34 mouse cellular contexts compared by ENCODE assay signal in the genomic region with DNA sequence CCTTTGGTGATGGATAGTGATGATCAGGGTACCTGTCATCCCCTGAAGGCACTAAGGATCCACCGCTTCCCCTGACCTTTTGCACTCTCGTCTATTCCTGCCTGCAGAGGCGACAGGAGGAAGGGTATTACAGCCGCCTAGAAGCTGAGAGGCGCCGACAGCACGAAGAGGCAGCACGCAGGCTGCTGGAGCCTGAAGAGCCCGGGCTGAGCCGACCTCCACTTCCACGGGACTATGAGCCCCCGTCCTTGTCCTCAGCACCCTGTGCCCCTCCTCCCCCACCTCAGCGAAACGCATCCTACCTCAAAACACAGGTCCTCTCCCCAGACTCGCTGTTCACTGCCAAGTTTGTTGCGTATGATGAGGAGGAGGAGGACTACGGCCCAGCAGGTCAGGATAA. TPM values are rescaled to one million over a fixed set of nuclear protein-coding genes. Genes with fewer than 3 reads are reported as not detected.
DNase-seq lines count a peak whose midpoint lies in the region; ATAC-seq lines count a peak whose summit lies in the region.
"Had no signal": no experiment of that assay in that cellular context is flagged by ENCODE, and none has a peak within 500 bp of the region (broad histone marks: within the 10 kb centered on the region; RNA-seq: fewer than 3 reads in every experiment).

No protein-coding gene starts in this region.

- H3K27me3 ChIP-seq in forebrain, embryonic 15.5 days, result no peaks in the 10 kb centered on the region
- H3K27me3 ChIP-seq in forebrain, embryonic 16.5 days (replicated peaks; ENCODE audit: control insufficient read depth, insufficient read depth, low read length), result no peaks in the 10 kb centered on the region
- H3K27me3 ChIP-seq in hindbrain, embryonic 16.5 days (replicated peaks; ENCODE audit: control insufficient read depth, insufficient read depth, low read length), result no peaks in the 10 kb centered on the region
- H3K27me3 ChIP-seq in hindbrain, embryonic 13.5 days, result no peaks in the 10 kb centered on the region
- H3K27me3 ChIP-seq in midbrain, embryonic 13.5 days, result no peaks in the 10 kb centered on the region
- H3K27me3 ChIP-seq in midbrain, embryonic 10.5 days (ENCODE audit: low read depth, poor library complexity, severe bottlenecking), result no peaks in the 10 kb centered on the region
- H3K27me3 ChIP-seq: embryonic facial prominence, embryonic 12.5 days; liver, embryonic 12.5 days; neural tube, embryonic 13.5 days; Patski had no signal

- no peaks in the 10 kb centered on the region for H3K4me1 ChIP-seq in forebrain, embryonic 15.5 days
- H3K4me1 ChIP-seq in forebrain, embryonic 16.5 days (replicated peaks; ENCODE audit: control insufficient read depth, insufficient read depth, low read length), result no peaks in the 10 kb centered on the region
- no peaks in the 10 kb centered on the region for H3K4me1 ChIP-seq in hindbrain, embryonic 16.5 days (ENCODE audit: control insufficient read depth, insufficient read depth, low read depth, low read length)
- H3K4me1 ChIP-seq in hindbrain, embryonic 13.5 days (replicated peaks), result no peaks in the 10 kb centered on the region
- H3K4me1 ChIP-seq in midbrain, embryonic 13.5 days (replicated peaks), result no peaks in the 10 kb centered on the region
- no peaks in the 10 kb centered on the region for H3K4me1 ChIP-seq in midbrain, embryonic 10.5 days
- H3K4me1 ChIP-seq: embryonic facial prominence, embryonic 12.5 days; liver, embryonic 12.5 days; neural tube, embryonic 13.5 days had no signal

- H3K36me3 ChIP-seq in forebrain, embryonic 15.5 days, result peaks cover 61% of the 10 kb centered on the region
- peaks cover 32% of the 10 kb centered on the region; the same call in 1 of the 2 replicates for H3K36me3 ChIP-seq in forebrain, embryonic 16.5 days (ENCODE audit: control insufficient read depth, insufficient read depth)
- peaks cover 26% of the 10 kb centered on the region for H3K36me3 ChIP-seq in hindbrain, embryonic 16.5 days (ENCODE audit: control insufficient read depth, insufficient read depth, low read length)
- peaks cover 62% of the 10 kb centered on the region for H3K36me3 ChIP-seq in hindbrain, embryonic 13.5 days
- H3K36me3 ChIP-seq in midbrain, embryonic 13.5 days, result peaks cover 60% of the 10 kb centered on the region
- H3K36me3 ChIP-seq in midbrain, embryonic 10.5 days, result peaks cover 73% of the 10 kb centered on the region

- peak; percentile 58; the same call in 1 of the 2 replicates for ATAC-seq in forebrain, embryonic 15.5 days (replicated peaks)
- ATAC-seq in forebrain, embryonic 16.5 days, result no peak
- ATAC-seq in hindbrain, embryonic 16.5 days, result peak; percentile 56; the same call in 1 of the 2 replicates
- ATAC-seq in hindbrain, embryonic 13.5 days (ENCODE audit: low FRiP score), result no peak
- ATAC-seq in midbrain, embryonic 13.5 days, result 0 out of 2 replicates have a peak, but pooled peaks have one; percentile 48
- ATAC-seq: forebrain, embryonic 14.5 days; intestine, embryonic 16.5 days; liver, embryonic 12.5 days; liver, postnatal 0 days; Patski had no signal

- no peaks in the 10 kb centered on the region for H3K9me3 ChIP-seq in forebrain, embryonic 15.5 days
- H3K9me3 ChIP-seq in forebrain, embryonic 16.5 days (ENCODE audit: control insufficient read depth, low read length), result no peaks in the 10 kb centered on the region
- no peaks in the 10 kb centered on the region for H3K9me3 ChIP-seq in hindbrain, embryonic 16.5 days (ENCODE audit: control insufficient read depth, low read length)
- H3K9me3 ChIP-seq in hindbrain, embryonic 13.5 days, result no peaks in the 10 kb centered on the region
- no peaks in the 10 kb centered on the region for H3K9me3 ChIP-seq in midbrain, embryonic 13.5 days
- no peaks in the 10 kb centered on the region for H3K9me3 ChIP-seq in midbrain, embryonic 10.5 days (replicated peaks)
- H3K9me3 ChIP-seq: embryonic facial prominence, embryonic 12.5 days; liver, embryonic 12.5 days; neural tube, embryonic 13.5 days had no signal

- 93% methylated on average over 17 of the region's 17 CpGs for WGBS in forebrain, embryonic 15.5 days
- 91% methylated on average over 17 of the region's 17 CpGs for WGBS in forebrain, embryonic 16.5 days
- 93% methylated on average over 17 of the region's 17 CpGs for WGBS in hindbrain, embryonic 16.5 days
- 89% methylated on average over 17 of the region's 17 CpGs for WGBS in hindbrain, embryonic 13.5 days
- 87% methylated on average over 17 of the region's 17 CpGs for WGBS in midbrain, embryonic 13.5 days
- 93% methylated on average over 17 of the region's 17 CpGs for WGBS in midbrain, embryonic 10.5 days

- H3K4me2 ChIP-seq in forebrain, embryonic 15.5 days (replicated peaks), result no peak overlapping the region
- no peak overlapping the region for H3K4me2 ChIP-seq in forebrain, embryonic 16.5 days (ENCODE audit: low read length)
- H3K4me2 ChIP-seq in hindbrain, embryonic 16.5 days (ENCODE audit: low read length), result no peak overlapping the region
- no peak overlapping the region for H3K4me2 ChIP-seq in hindbrain, embryonic 13.5 days
- no peak overlapping the region for H3K4me2 ChIP-seq in midbrain, embryonic 13.5 days (replicated peaks)
- H3K4me2 ChIP-seq: embryonic facial prominence, embryonic 12.5 days; heart, embryonic 11.5 days; liver, embryonic 12.5 days; neural tube, embryonic 13.5 days had no signal

- H3K4me3 ChIP-seq in forebrain, embryonic 15.5 days, result no peak overlapping the region
- no peak overlapping the region for H3K4me3 ChIP-seq in forebrain, embryonic 16.5 days (replicated peaks; ENCODE audit: low read length)
- H3K4me3 ChIP-seq in hindbrain, embryonic 16.5 days (ENCODE audit: low read length), result no peak overlapping the region
- no peak overlapping the region for H3K4me3 ChIP-seq in hindbrain, embryonic 13.5 days
- H3K4me3 ChIP-seq in midbrain, embryonic 13.5 days (replicated peaks), result no peak overlapping the region
- no peak overlapping the region for H3K4me3 ChIP-seq in midbrain, embryonic 10.5 days
- H3K4me3 ChIP-seq: embryonic facial prominence, embryonic 12.5 days; layer of hippocampus, adult 2 months; left cerebral cortex, adult 2 months; liver, embryonic 12.5 days; neural tube, embryonic 13.5 days had no signal

- no peak overlapping the region for H3K27ac ChIP-seq in forebrain, embryonic 15.5 days (replicated peaks)
- H3K27ac ChIP-seq in forebrain, embryonic 16.5 days (ENCODE audit: low read length), result no peak overlapping the region
- H3K27ac ChIP-seq in hindbrain, embryonic 16.5 days (ENCODE audit: low read depth, low read length), result no peak overlapping the region
- H3K27ac ChIP-seq in hindbrain, embryonic 13.5 days, result no peak overlapping the region
- H3K27ac ChIP-seq in midbrain, embryonic 13.5 days, result no peak overlapping the region
- no peak overlapping the region for H3K27ac ChIP-seq in midbrain, embryonic 10.5 days (replicated peaks)
- H3K27ac ChIP-seq: embryonic facial prominence, embryonic 12.5 days; hindbrain, postnatal 0 days; layer of hippocampus, adult 2 months; left cerebral cortex, adult 2 months; liver, embryonic 12.5 days; neural tube, embryonic 13.5 days had no signal

- H3K9ac ChIP-seq in forebrain, embryonic 15.5 days (replicated peaks), result no peak overlapping the region
- no peak overlapping the region for H3K9ac ChIP-seq in forebrain, embryonic 16.5 days (replicated peaks; ENCODE audit: low read depth, low read length)
- H3K9ac ChIP-seq in hindbrain, embryonic 16.5 days (ENCODE audit: low read depth, low read length), result no peak overlapping the region
- no peak overlapping the region for H3K9ac ChIP-seq in hindbrain, embryonic 13.5 days
- no peak overlapping the region for H3K9ac ChIP-seq in midbrain, embryonic 13.5 days (replicated peaks)
- H3K9ac ChIP-seq: embryonic facial prominence, embryonic 12.5 days; liver, embryonic 12.5 days; liver, postnatal 0 days; neural tube, embryonic 13.5 days had no signal

- DNase-seq in midbrain, embryonic 10.5 days (ENCODE audit: low spot score), result no peak
- DNase-seq in adrenal gland, postnatal 25 days, result no peak
- DNase-seq: cerebellum, adult 8-10 months; cerebellum, postnatal 25 days; heart, postnatal 36 days; kidney, adult 8-10 months; kidney, postnatal 36 days; liver, postnatal 0 days; lung, postnatal 36 days had no signal

RNA-seq across cellular contexts. Expression of gene Gm7168, which starts 49.3 kb away (rescaled TPM):
- polyA plus RNA-seq in forebrain, embryonic 15.5 days (2015; fragmentation: Nextera tagmentation; extraction: Ambion mirVana), result not detected in 2 replicates
- polyA plus RNA-seq in forebrain, embryonic 16.5 days (2015; fragmentation: Nextera tagmentation; extraction: Ambion mirVana), result not detected in 2 replicates
- not detected in 2 replicates for polyA plus RNA-seq in hindbrain, embryonic 16.5 days (2015; fragmentation: Nextera tagmentation; extraction: Ambion mirVana)
- not detected in 2 replicates for polyA plus RNA-seq in hindbrain, embryonic 13.5 days (2015; fragmentation: Nextera tagmentation; extraction: Ambion mirVana)
- not detected in 2 replicates for polyA plus RNA-seq in midbrain, embryonic 13.5 days (2015; fragmentation: Nextera tagmentation; extraction: Ambion mirVana)
- polyA plus RNA-seq in midbrain, embryonic 10.5 days (2016; fragmentation: Nextera tagmentation; extraction: Ambion mirVana), result not detected in 2 replicates
- total RNA-seq in adrenal gland, postnatal 25 days (2021), result not detected in 2 replicates
- total RNA-seq: adrenal gland, postnatal 4 days; gastrocnemius, adult 8-10 months; hindbrain, postnatal 0 days; layer of hippocampus, postnatal 14 days; left cerebral cortex, adult 2 months; left cerebral cortex, postnatal 25 days; megakaryocyte, adult 5-6 weeks; MEL had no signal
- polyA plus RNA-seq: embryonic facial prominence, embryonic 12.5 days; forebrain, embryonic 14.5 days; gonadal fat pad, adult 2 months; heart, embryonic 11.5 days; heart, embryonic 16.5 days; hindbrain, postnatal 0 days; intestine, embryonic 16.5 days; liver, embryonic 12.5 days; liver, postnatal 0 days; lung, embryonic 16.5 days; neural tube, embryonic 13.5 days; Patski; stomach, embryonic 14.5 days had no signal

Comparison
In these comparisons a context has a peak if more than half of its experiments do, and no peak if none do; other contexts are left out.
1. ATAC-seq: peak in forebrain, embryonic 15.5 days (single experiment), hindbrain, embryonic 16.5 days (single experiment) and midbrain, embryonic 13.5 days (single experiment); none in forebrain, embryonic 16.5 days (single experiment) and hindbrain, embryonic 13.5 days (single experiment).